Mouse (Mus musculus): ENCODE data around the gene Tpt1. TPM values are rescaled to one million over a fixed set of nuclear protein-coding genes. Genes with fewer than 3 reads are reported as not detected.

Tpt1 gene
- polyA plus RNA-seq, 1 experiment from 2014 or later, result 883 TPM

DNA sequence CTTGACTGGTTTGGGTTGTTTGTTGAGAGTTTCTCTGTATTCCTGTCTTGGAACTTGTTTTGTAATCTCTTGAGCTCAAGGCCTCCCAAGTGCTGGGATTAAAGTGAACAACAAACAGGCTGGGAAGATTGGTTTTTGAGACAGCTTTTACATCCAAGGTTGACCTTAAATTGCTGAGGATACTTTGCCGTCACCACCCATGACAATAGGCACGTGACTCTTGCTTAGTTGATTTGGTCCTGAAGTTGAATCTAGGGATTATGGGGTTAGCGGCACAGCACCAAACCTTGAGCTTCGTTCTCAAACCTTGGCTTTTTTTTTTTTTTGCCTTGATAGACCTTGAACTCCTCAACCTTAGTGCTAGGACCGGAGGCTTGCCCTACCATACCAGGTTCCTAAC, 4.3 kb downstream of the Tpt1 start:
- no peak overlapping the region for H3K4me2 ChIP-seq (ENCODE audit: low read length)
- no peak overlapping the region for H3K27ac ChIP-seq (replicated peaks; ENCODE audit: low read depth, low read length)
- peaks cover 46% of the 10 kb centered on the region for H3K36me3 ChIP-seq (ENCODE audit: control insufficient read depth, insufficient read depth, low read length)
- H3K9ac ChIP-seq (replicated peaks; ENCODE audit: low read length), result no peak overlapping the region
- DNase-seq, result no peak
- no peak overlapping the region for H3K4me3 ChIP-seq (replicated peaks; ENCODE audit: low read depth, low read length)
- H3K27me3 ChIP-seq (ENCODE audit: control insufficient read depth, insufficient read depth, low read length), result no peaks in the 10 kb centered on the region
- H3K4me1 ChIP-seq (ENCODE audit: control insufficient read depth, insufficient read depth, low read length), result peaks cover 7% of the 10 kb centered on the region; the same call in 1 of the 2 replicates
- H3K9me3 ChIP-seq (ENCODE audit: control insufficient read depth, low read length), result no peaks in the 10 kb centered on the region
- WGBS, result 81% methylated on average over 5 of the region's 5 CpGs
- ATAC-seq (ENCODE audit: low FRiP score, low TSS enrichment), result no peak

DNA sequence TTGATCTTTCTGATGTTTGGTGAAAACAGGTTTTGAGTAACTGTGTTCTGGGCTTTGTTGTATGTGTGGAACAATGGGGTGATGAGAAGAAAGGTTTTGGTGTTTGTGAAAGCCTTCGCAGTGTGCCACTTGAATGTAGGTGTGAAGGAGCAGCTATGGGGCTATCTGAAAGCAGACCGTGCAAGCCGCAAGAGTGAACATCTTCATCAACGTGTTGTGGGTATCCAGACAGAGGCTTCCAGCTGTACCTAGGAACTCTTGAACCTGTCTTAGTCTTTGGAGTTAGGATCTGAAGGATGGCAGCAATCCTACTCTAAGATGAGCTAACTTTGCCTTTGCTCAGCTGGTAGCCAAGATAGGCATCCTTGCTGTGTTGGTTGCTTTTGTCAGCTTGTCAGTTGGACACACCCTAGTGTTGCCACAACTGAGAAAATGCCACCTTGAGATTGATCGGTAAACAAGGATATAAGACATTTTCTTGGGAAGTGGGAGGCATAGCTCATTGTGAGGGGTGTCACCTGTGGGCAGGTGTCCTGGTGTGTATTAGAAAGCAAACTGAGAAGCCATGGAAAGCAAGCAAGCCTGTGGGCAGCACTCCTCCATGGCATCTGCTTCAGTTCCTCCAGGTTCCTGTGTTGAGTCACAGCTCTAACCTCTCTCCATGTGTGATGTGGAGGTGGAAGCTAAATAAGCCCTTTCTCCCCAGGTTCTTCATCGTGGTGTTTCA, 5.1 kb downstream of the Tpt1 start:
- no peak overlapping the region for H3K4me2 ChIP-seq (ENCODE audit: low read length)
- 91% methylated on average over 6 of the region's 6 CpGs for WGBS
- H3K9me3 ChIP-seq (ENCODE audit: control insufficient read depth, low read length), result no peaks in the 10 kb centered on the region
- peaks cover 7% of the 10 kb centered on the region; the same call in 1 of the 2 replicates for H3K4me1 ChIP-seq (ENCODE audit: control insufficient read depth, insufficient read depth, low read length)
- H3K9ac ChIP-seq (replicated peaks; ENCODE audit: low read length), result no peak overlapping the region
- peaks cover 46% of the 10 kb centered on the region for H3K36me3 ChIP-seq (ENCODE audit: control insufficient read depth, insufficient read depth, low read length)
- no peak overlapping the region for H3K4me3 ChIP-seq (replicated peaks; ENCODE audit: low read depth, low read length)
- ATAC-seq (ENCODE audit: low FRiP score, low TSS enrichment), result no peak
- H3K27ac ChIP-seq (replicated peaks; ENCODE audit: low read depth, low read length), result no peak overlapping the region
- no peak for DNase-seq
- H3K27me3 ChIP-seq (ENCODE audit: control insufficient read depth, insufficient read depth, low read length), result no peaks in the 10 kb centered on the region

DNA sequence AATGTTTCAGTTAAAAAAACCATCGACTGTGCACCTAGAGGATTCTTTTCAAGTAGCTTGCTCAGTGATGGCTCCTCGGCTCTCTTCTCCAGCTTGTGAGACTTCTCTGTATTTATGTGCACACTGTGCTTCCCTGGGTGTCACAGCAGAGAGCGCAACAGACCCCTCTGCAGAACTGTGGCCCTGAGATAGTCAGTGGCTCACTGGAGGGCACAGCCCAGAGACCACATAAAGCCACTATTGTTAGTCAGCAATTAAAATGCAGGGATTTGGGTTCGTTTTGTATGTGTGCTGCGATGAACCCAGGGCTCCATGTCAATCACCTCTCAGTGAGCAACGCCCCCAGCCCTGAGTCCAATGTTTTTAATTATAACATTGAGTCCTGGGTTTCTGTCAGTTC, 5.9 kb downstream of the Tpt1 start:
- H3K27ac ChIP-seq (replicated peaks; ENCODE audit: low read depth, low read length), result no peak overlapping the region
- H3K27me3 ChIP-seq (ENCODE audit: control insufficient read depth, insufficient read depth, low read length), result no peaks in the 10 kb centered on the region
- ATAC-seq (ENCODE audit: low FRiP score, low TSS enrichment) (peak; percentile 48; the same call in 1 of the 2 replicates), DNase-seq (no peak)
- no peak overlapping the region for H3K9ac ChIP-seq (replicated peaks; ENCODE audit: low read length)
- H3K4me1 ChIP-seq (ENCODE audit: control insufficient read depth, insufficient read depth, low read length), result peaks cover 7% of the 10 kb centered on the region; the same call in 1 of the 2 replicates
- H3K4me3 ChIP-seq (replicated peaks; ENCODE audit: low read depth, low read length), result no peak overlapping the region
- peaks cover 46% of the 10 kb centered on the region for H3K36me3 ChIP-seq (ENCODE audit: control insufficient read depth, insufficient read depth, low read length)
- H3K9me3 ChIP-seq (ENCODE audit: control insufficient read depth, low read length), result no peaks in the 10 kb centered on the region
- H3K4me2 ChIP-seq (ENCODE audit: low read length), result no peak overlapping the region
- 25% methylated on average over 6 of the region's 6 CpGs for WGBS

DNA sequence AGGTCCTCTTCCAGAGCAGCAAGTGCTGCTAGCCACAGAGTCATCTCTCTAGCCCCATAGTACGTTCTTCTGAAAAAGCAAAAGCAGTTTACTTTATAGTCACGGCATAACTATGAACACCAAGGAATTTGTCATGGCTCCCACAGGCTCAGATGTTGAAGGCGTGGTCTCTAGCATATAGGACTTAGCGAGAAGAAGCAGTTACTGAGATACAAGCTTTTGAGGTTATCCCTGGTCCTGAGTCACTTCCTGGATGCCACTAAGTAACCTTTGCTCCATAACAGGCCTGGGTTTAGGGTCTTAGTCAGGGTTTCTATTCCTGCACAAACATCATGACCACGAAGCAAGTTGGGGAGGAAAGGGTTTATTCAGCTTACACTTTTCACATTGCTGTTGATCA, 7.1 kb downstream of the Tpt1 start:
- Histone ChIP-seq H3K36me3 (ENCODE audit: control insufficient read depth, insufficient read depth, low read length) (peaks cover 45% of the 10 kb centered on the region), H3K4me3 (replicated peaks; ENCODE audit: low read depth, low read length) (no peak overlapping the region), H3K27me3 (ENCODE audit: control insufficient read depth, insufficient read depth, low read length) (no peaks in the 10 kb centered on the region), H3K4me1 (ENCODE audit: control insufficient read depth, insufficient read depth, low read length) (peaks cover under 1% of the 10 kb centered on the region; the same call in 1 of the 2 replicates), H3K9ac (replicated peaks; ENCODE audit: low read length) (no peak overlapping the region), H3K4me2 (ENCODE audit: low read length) (no peak overlapping the region), H3K27ac (replicated peaks; ENCODE audit: low read depth, low read length) (no peak overlapping the region), H3K9me3 (ENCODE audit: control insufficient read depth, low read length) (no peaks in the 10 kb centered on the region)
- no peak for DNase-seq
- 96% methylated on average over 5 of the region's 5 CpGs for WGBS
- ATAC-seq (ENCODE audit: low FRiP score, low TSS enrichment), result no peak

DNA sequence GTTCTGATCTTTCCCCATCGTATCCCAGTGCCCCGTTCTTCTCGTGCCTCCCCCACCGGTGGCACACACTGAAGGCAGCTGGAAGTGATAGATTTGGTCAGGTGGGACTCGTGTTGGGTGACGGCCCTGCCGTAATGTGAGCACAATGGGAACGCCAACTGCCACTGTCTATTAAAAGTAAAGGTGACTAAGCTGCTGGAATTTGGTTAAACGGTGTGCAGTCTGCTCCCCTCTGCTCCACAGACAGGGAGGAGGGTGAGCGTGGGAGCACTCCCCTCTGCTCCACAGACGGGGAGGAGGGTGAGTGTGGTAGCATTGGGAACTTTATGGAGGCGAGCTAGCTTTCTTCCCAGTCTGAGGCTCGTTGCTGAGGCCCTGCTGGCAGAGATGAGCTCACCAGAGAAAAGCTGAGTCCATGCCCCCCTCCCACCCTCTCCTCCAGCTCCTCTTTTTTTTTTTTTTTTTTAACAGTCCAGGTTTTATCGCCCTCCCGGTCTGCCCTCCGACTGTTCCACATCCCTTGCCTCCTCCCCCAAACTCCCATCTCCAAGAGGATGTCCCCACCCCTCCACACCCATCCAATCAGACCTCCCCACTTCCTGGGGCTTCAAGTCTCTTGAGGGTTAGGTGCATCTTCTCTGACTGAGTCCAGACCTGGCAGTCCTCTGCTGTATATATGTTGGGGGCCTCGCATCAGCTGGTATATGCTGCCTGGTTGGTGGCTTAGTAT, 10.5 kb downstream of the Tpt1 start:
- DNase-seq, result no peak
- Histone ChIP-seq H3K36me3 (ENCODE audit: control insufficient read depth, insufficient read depth, low read length) (peaks cover 12% of the 10 kb centered on the region), H3K4me2 (ENCODE audit: low read length) (no peak overlapping the region), H3K4me3 (replicated peaks; ENCODE audit: low read depth, low read length) (no peak overlapping the region), H3K4me1 (ENCODE audit: control insufficient read depth, insufficient read depth, low read length) (no peaks in the 10 kb centered on the region), H3K27ac (replicated peaks; ENCODE audit: low read depth, low read length) (no peak overlapping the region), H3K9me3 (ENCODE audit: control insufficient read depth, low read length) (no peaks in the 10 kb centered on the region), H3K27me3 (ENCODE audit: control insufficient read depth, insufficient read depth, low read length) (no peaks in the 10 kb centered on the region), H3K9ac (replicated peaks; ENCODE audit: low read length) (no peak overlapping the region)
- 68% methylated on average over 17 of the region's 17 CpGs for WGBS
- no peak for ATAC-seq (ENCODE audit: low FRiP score, low TSS enrichment)

DNA sequence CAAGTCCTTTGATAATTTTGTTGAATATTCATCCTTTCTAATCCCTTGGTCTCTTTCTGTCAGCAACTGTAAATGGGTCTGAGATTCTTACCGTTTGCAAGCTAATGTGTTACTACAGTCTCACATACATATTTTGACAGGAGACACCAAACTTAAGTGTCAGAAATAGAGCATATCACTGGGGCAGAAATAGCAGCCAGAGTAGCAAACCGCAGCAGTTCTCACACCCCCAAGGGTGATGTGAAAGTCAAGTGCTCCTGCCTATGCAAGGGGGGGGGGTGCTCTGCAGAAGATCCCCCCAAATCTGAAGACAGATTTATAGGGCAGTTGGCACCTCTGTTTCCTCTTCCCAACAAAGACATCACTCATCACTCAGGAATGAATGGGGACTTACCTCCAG, 13.3 kb downstream of the Tpt1 start:
- H3K4me3 ChIP-seq (replicated peaks; ENCODE audit: low read depth, low read length), result no peak overlapping the region
- H3K4me1 ChIP-seq (ENCODE audit: control insufficient read depth, insufficient read depth, low read length), result no peaks in the 10 kb centered on the region
- H3K9me3 ChIP-seq (ENCODE audit: control insufficient read depth, low read length), result no peaks in the 10 kb centered on the region
- 0 out of 2 replicates have a peak, but pooled peaks cover 4% of the 10 kb centered on the region for H3K36me3 ChIP-seq (ENCODE audit: control insufficient read depth, insufficient read depth, low read length)
- H3K9ac ChIP-seq (replicated peaks; ENCODE audit: low read length), result no peak overlapping the region
- no peaks in the 10 kb centered on the region for H3K27me3 ChIP-seq (ENCODE audit: control insufficient read depth, insufficient read depth, low read length)
- ATAC-seq (ENCODE audit: low FRiP score, low TSS enrichment), result no peak
- no peak overlapping the region for H3K27ac ChIP-seq (replicated peaks; ENCODE audit: low read depth, low read length)
- H3K4me2 ChIP-seq (ENCODE audit: low read length), result no peak overlapping the region
- 74% methylated on average over 2 of the region's 2 CpGs for WGBS
- no peak for DNase-seq

DNA sequence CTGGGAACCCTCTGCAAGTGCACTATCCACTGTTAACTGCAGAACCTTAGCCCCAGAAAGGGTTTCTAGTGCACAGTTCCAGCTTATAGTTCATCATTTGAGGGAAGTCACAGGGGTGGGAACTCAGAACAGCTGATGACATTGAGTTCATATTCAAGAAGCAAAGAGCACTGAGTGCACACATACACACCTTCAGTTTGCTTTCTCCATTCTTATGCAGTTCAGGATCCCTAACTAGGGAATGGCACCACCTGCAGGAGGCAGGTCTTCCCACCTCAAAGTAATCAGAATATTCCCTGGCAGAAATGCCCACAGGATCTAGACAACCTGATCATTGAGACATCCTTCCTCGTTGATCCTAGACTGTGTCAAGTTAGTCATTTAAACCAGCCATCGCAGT, 14.7 kb downstream of the Tpt1 start:
- ATAC-seq (ENCODE audit: low FRiP score, low TSS enrichment) (no peak), DNase-seq (no peak)
- Histone ChIP-seq H3K9ac (replicated peaks; ENCODE audit: low read length) (no peak overlapping the region), H3K4me2 (ENCODE audit: low read length) (no peak overlapping the region), H3K27ac (replicated peaks; ENCODE audit: low read depth, low read length) (no peak overlapping the region), H3K4me1 (ENCODE audit: control insufficient read depth, insufficient read depth, low read length) (0 out of 2 replicates have a peak, but pooled peaks cover 4% of the 10 kb centered on the region), H3K9me3 (ENCODE audit: control insufficient read depth, low read length) (no peaks in the 10 kb centered on the region), H3K27me3 (ENCODE audit: control insufficient read depth, insufficient read depth, low read length) (no peaks in the 10 kb centered on the region), H3K4me3 (replicated peaks; ENCODE audit: low read depth, low read length) (no peak overlapping the region), H3K36me3 (ENCODE audit: control insufficient read depth, insufficient read depth, low read length) (0 out of 2 replicates have a peak, but pooled peaks cover 4% of the 10 kb centered on the region)
- WGBS, result 87% methylated on average over 2 of the region's 2 CpGs

DNA sequence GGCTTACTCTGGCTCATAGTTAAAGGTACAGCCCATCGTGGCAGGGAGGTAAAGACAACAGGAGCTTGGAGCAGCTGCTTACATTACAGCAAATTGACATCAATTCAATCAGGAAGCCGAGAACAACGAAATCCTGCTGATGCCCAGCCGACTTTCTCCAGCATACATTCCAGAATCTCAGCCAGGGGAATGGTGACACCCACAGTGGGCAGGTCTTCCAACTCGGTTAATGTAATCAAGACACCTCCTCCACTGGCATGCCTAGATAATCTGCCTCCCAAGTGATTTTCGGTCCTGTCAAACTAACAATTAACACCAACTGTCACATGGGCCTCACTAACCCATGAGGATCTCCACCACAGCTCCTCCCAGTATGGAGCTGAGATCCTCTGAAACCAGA, 17.8 kb downstream of the Tpt1 start:
- Histone ChIP-seq H3K4me1 (ENCODE audit: control insufficient read depth, insufficient read depth, low read length) (0 out of 2 replicates have a peak, but pooled peaks cover 4% of the 10 kb centered on the region), H3K9ac (replicated peaks; ENCODE audit: low read length) (no peak overlapping the region), H3K27ac (replicated peaks; ENCODE audit: low read depth, low read length) (no peak overlapping the region), H3K4me3 (replicated peaks; ENCODE audit: low read depth, low read length) (no peak overlapping the region), H3K27me3 (ENCODE audit: control insufficient read depth, insufficient read depth, low read length) (no peaks in the 10 kb centered on the region), H3K9me3 (ENCODE audit: control insufficient read depth, low read length) (no peaks in the 10 kb centered on the region), H3K4me2 (ENCODE audit: low read length) (no peak overlapping the region), H3K36me3 (ENCODE audit: control insufficient read depth, insufficient read depth, low read length) (no peaks in the 10 kb centered on the region)
- 92% methylated on average over 6 of the region's 6 CpGs for WGBS
- DNase-seq, result no peak
- ATAC-seq (ENCODE audit: low FRiP score, low TSS enrichment), result no peak
